Mouse (Mus musculus): ENCODE results near the gene Ttf2.
A peak's percentile ranks its signal among the peaks of the same experiment; 100 is the strongest.

The Ttf2 gene

GRCm38 (mm10) chr3:100979290-100979689, 9.8 kb upstream of the Ttf2 start:
- no peak for DNase-seq (ENCODE audit: low read depth, low spot score)

- peak; percentile 70 for DNase-seq (ENCODE audit: low read depth, low spot score)
Observed at GRCm38 (mm10) chr3:100973906-100974305, 4.4 kb upstream of the Ttf2 start.

GRCm38 (mm10) chr3:100963849-100964542, 5.5 kb downstream of the Ttf2 start:
- DNase-seq (ENCODE audit: low read depth, low spot score), result peak; percentile 35

- no peak for DNase-seq (ENCODE audit: low read depth, low spot score)
Observed at GRCm38 (mm10) chr3:100961501-100961900, 8.0 kb downstream of the Ttf2 start.

DNA sequence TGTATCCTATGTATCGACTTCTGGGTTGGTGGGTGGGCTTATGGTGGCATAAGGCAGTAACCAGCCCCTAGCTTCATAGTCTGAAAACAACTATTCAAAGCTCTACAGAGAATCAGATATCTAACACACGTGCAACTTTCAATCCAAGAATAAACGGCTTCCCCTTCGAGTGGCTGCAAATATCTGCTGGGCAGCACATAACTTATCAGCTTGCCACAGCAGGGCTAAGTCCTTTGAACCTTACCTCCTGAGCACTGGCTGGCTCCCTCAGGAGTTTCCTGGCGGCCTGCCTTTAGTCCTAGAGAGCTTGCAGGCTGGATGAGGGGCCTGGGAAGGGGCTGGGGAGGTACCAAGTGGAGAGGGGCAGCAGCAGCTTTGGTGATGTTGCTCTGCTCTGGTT, 8.5 kb downstream of the Ttf2 start:
- no peak for DNase-seq (ENCODE audit: low read depth, low spot score)

GRCm38 (mm10) chr3:100954616-100955015, 14.8 kb downstream of the Ttf2 start:
- no peak for DNase-seq (ENCODE audit: low read depth, low spot score)

DNA sequence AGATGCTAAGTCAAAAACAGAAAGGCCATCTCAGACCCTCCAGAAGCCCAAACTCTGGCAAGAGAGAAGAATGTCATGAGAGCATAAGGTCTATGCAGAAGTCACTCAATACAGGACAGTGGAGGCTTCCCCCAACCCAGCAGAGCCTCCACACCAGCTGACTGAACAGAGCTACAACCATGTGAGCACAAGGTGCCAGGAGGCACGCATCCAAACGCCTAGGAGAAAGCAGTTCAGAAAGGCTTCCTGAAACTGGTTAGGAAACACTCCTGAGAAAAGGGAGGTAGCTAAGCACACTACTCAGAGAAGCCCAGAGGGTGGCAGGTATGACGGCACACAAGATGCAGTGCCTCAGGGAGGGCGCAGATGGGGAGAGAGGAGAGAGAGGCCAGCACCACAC, 17.9 kb downstream of the Ttf2 start:
- DNase-seq (ENCODE audit: low read depth, low spot score), result no peak

DNA sequence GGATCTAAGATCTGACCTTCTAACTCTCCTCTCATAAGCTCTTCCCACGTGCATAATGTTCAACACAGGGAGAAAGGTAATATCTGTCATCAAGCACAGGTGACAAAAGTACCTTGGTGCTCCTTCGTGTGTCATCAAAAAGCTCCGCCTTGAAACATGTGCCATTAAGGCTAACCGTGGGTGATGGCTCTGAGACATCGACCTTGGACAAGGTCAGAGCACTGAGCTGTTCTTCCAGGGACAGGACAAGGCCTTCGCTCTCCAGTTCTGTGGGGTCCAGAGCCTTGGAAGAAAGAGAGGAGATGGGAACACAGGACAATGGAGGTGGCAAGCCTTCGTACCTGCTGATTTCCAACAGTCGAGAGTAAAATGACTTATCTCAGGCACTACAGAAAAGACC, 22.2 kb downstream of the Ttf2 start:
- no peak for DNase-seq (ENCODE audit: low read depth, low spot score)

- no peak for DNase-seq (ENCODE audit: low read depth, low spot score)
Observed at GRCm38 (mm10) chr3:100940496-100941037, 28.9 kb downstream of the Ttf2 start.

- no peak for DNase-seq (ENCODE audit: low read depth, low spot score)
Observed at GRCm38 (mm10) chr3:100938211-100938610, 31.3 kb downstream of the Ttf2 start.

- no peak for DNase-seq (ENCODE audit: low read depth, low spot score)
Observed at GRCm38 (mm10) chr3:100936201-100936600, 33.3 kb downstream of the Ttf2 start.

GRCm38 (mm10) chr3:100935521-100935920, 33.9 kb downstream of the Ttf2 start:
- no peak for DNase-seq (ENCODE audit: low read depth, low spot score)

- DNase-seq (ENCODE audit: low read depth, low spot score), result no peak
Observed at GRCm38 (mm10) chr3:100932077-100932944, 37.2 kb downstream of the Ttf2 start.

- DNase-seq (ENCODE audit: low read depth, low spot score), result no peak
Observed at GRCm38 (mm10) chr3:100931332-100932076, 38.0 kb downstream of the Ttf2 start.

DNA sequence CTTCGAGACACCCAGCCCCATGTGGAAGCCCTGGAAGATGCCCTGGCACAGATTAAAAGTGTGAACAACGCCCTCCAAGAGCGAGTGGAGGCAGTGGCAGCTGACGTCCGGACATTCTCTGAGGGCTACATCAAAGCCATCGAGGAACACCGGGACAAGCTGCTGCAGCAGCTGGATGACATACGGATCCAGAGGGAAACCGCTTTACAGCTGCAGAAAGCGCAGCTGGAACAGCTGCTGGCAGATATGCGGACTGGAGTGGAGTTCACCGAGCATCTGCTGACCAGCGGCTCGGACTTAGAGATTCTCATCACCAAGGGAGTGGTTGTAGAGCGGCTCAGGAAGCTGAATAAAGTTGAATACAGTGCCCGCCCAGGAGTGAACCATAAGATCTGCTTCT, 44.3 kb downstream of the Ttf2 start:
- DNase-seq (ENCODE audit: low read depth, low spot score), result no peak

DNA sequence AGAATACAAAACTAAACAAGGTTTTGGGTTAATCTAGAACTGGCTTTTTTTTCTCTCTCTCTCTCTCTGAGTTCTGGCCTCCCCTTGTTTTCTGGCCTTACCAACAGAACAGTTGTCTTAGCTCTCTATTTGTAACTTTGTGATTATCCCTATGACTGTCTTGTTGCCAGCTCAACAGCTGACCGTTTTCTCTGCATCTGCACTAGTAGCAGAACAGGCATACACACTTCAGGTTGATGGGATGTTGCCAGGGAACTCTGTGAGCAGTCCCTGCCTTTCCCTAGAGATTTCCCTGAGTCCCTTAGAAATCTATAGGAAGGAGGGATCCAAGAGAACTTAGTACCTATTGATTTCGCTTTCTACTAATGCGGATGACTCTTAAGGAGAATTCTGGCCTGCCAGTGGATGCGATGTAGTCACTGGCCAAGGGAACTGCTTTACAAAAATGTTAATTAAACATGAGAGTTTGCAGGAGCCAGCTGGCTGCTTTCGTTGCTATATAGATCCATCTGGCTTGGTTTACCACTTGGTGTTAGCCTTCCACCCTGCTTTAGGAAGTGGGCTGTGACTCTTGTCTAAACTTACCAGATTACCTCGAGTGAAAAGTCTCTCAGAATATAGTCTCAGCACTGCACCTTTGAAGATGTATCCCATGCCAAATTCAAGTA, 45.3 kb downstream of the Ttf2 start:
- DNase-seq (ENCODE audit: low read depth, low spot score), result no peak

DNA sequence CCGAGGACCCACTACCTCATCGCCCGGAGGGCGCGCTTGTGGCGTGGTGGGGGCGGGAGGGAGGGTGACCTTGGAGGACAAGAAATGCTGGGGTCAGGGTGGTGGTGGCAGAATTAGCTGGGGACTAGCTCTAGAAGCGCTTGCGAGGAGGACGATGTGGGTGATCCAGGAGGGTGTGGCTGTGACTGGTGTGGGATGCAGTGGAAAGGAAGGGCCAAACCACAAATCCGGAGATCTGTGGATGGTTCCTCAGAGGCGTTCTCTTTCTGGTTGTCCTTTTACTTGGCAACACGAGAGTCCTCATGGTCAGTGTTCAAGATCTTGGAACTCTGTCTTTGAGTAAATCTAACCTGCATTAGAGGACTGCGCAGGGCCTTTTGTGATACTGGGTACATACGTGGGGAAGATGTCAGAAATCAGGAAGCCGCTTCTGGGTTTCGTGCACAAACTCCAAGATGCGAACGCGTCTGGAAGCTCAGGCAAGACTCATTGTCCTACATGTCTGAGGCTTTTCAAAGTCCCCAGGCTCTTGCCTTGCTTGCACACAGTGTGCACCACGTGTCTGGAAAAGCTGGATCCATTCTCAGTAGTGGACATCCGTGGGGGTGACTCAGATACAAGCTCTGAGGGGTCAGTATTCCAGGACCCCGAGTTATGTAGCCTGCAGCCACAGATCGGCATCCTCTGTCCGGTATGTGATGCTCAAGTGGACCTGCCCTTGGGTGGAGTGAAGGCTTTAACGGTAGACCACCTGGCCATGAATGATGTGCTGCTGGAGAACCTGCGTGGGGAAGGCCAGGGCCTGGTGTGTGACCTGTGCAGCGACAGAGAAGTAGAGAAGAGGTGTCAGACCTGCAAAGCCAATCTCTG, 46.7 kb downstream of the Ttf2 start:
- no peak for DNase-seq (ENCODE audit: low read depth, low spot score)

GRCm38 (mm10) chr3:100921825-100922505, 47.5 kb downstream of the Ttf2 start, which contains the start of gene Trim45:
Trim45 (plus strand) TSS chr3:100922202.
- peak; percentile 99 for DNase-seq (ENCODE audit: low read depth, low spot score)

GRCm38 (mm10) chr3:100920611-100921140, 48.8 kb downstream of the Ttf2 start:
- peak; percentile 27 for DNase-seq (ENCODE audit: low read depth, low spot score)

All from CD4-positive helper T cell, adult 2 months (primary cell).